Mouse (Mus musculus) thymus, adult 2 months (tissue): Measurements from ENCODE around the gene Tcirg1.

Experiments
- CTCF ChIP-seq: fragments of 200-500 bp; IDR thresholded peaks from 2 replicates; pipeline ENCODE4 v1.5.1; 2012; ENCODE audit warnings: mild to moderate bottlenecking, control low read depth, low read length, moderate library complexity, borderline replicate concordance; ENCODE audit not compliant: control insufficient read depth, poor library complexity, insufficient read depth; ENCODE audit errors: extremely low read depth
- POLR2A ChIP-seq: fragments of 200-500 bp; IDR thresholded peaks from 2 replicates; pipeline ENCODE4 v1.6.1; 2012; ENCODE audit warnings: mild to moderate bottlenecking, low read length, control low read depth, moderate library complexity; ENCODE audit not compliant: control insufficient read depth, poor library complexity, insufficient read depth; ENCODE audit errors: extremely low read depth

- TF ChIP-seq POLR2A (no peak), CTCF (no peak)
These were observed 59.2 kb downstream of the Tcirg1 start for GRCm38 (mm10) chr19:3847711-3848110.
